ENCODE assay signal across 17 mouse cellular contexts in genomic region chr14:55963263-55963662, GRCm38 (mm10). TPM values are rescaled to one million over a fixed set of nuclear protein-coding genes. Genes with fewer than 3 reads are reported as not detected.
A peak's percentile ranks its signal among the peaks of the same experiment; 100 is the strongest.
DNase-seq lines count a peak whose midpoint lies in the region; ATAC-seq lines count a peak whose summit lies in the region.
"Had no signal": no experiment of that assay in that cellular context is flagged by ENCODE, and none has a peak within 500 bp of the region (broad histone marks: within the 10 kb centered on the region; RNA-seq: fewer than 3 reads in every experiment).

No protein-coding gene starts in this region.

- no peak overlapping the region for H3K4me2 ChIP-seq in forebrain, embryonic 11.5 days (ENCODE audit: low read depth, low read length, severe bottlenecking)
- no peak overlapping the region for H3K4me2 ChIP-seq in forebrain, embryonic 15.5 days (replicated peaks)
- H3K4me2 ChIP-seq: heart, embryonic 11.5 days had no signal

- 0% methylated on average over 1 of the region's 1 CpGs for WGBS in forebrain, embryonic 11.5 days
- WGBS in forebrain, embryonic 15.5 days: 0% methylated on average over 1 of the region's 1 CpGs

- no peaks in the 10 kb centered on the region for H3K4me1 ChIP-seq in forebrain, embryonic 11.5 days (replicated peaks; ENCODE audit: control insufficient read depth, insufficient read depth, low read length)
- no peaks in the 10 kb centered on the region for H3K4me1 ChIP-seq in forebrain, embryonic 15.5 days

- no peak overlapping the region for H3K4me3 ChIP-seq in forebrain, embryonic 11.5 days (ENCODE audit: low read depth, low read length)
- no peak overlapping the region for H3K4me3 ChIP-seq in forebrain, embryonic 15.5 days

- H3K27ac ChIP-seq in forebrain, embryonic 11.5 days (ENCODE audit: low read depth, low read length): peak overlapping the region; percentile 72
- H3K27ac ChIP-seq in forebrain, embryonic 15.5 days (replicated peaks): no peak overlapping the region

- ATAC-seq in forebrain, embryonic 11.5 days (replicated peaks; ENCODE audit: low FRiP score): peak; percentile 83
- no peak for ATAC-seq in forebrain, embryonic 15.5 days (replicated peaks)

- no peak overlapping the region for H3K9ac ChIP-seq in forebrain, embryonic 11.5 days (ENCODE audit: low read length)
- no peak overlapping the region for H3K9ac ChIP-seq in forebrain, embryonic 15.5 days (replicated peaks)

- no peaks in the 10 kb centered on the region for H3K36me3 ChIP-seq in forebrain, embryonic 11.5 days (ENCODE audit: control insufficient read depth, insufficient read depth, low read length)
- no peaks in the 10 kb centered on the region for H3K36me3 ChIP-seq in forebrain, embryonic 15.5 days

- no peaks in the 10 kb centered on the region for H3K9me3 ChIP-seq in forebrain, embryonic 11.5 days (ENCODE audit: control insufficient read depth, low read length)
- no peaks in the 10 kb centered on the region for H3K9me3 ChIP-seq in forebrain, embryonic 15.5 days

- no peaks in the 10 kb centered on the region for H3K27me3 ChIP-seq in forebrain, embryonic 11.5 days (ENCODE audit: control insufficient read depth, insufficient read depth, low read length)
- no peaks in the 10 kb centered on the region for H3K27me3 ChIP-seq in forebrain, embryonic 15.5 days

- DNase-seq in forebrain, embryonic 11.5 days (ENCODE audit: low spot score): peak; percentile 80
- peak; percentile 4 for DNase-seq in embryo, embryonic 10 days (ENCODE audit: low spot score)
- peak; percentile 55 for DNase-seq in forelimb bud, embryonic 11.5 days (ENCODE audit: low read depth, low spot score)
- peak; percentile 30 for DNase-seq in mesoderm, embryonic 11.5 days (ENCODE audit: low read depth, low spot score)
- DNase-seq in heart, adult 9 months (ENCODE audit: low spot score in 2 of 2): no peak
- no peak for DNase-seq in adrenal gland, adult 2 months
- DNase-seq in layer of hippocampus, adult 9-10 months (ENCODE audit: low spot score): no peak
- DNase-seq: kidney, adult 8-10 months; spleen, adult 18-20 months had no signal

RNA-seq across cellular contexts. Expression of gene Cma2, which starts 12.5 kb away (rescaled TPM):
- polyA plus RNA-seq in forebrain, embryonic 11.5 days (2014; fragmentation: Nextera tagmentation; extraction: Ambion mirVana): not detected in 2 replicates
- not detected in 2 replicates for polyA plus RNA-seq in forebrain, embryonic 15.5 days (2015; fragmentation: Nextera tagmentation; extraction: Ambion mirVana)
- total RNA-seq in adrenal gland, adult 2 months (2021): under 1 TPM in 1 of 2 experiments, not detected in 1; 0.35 TPM
- not detected in 2 replicates for polyA plus RNA-seq in adrenal gland, adult 2 months (2012; rRNA removed)
- total RNA-seq: gastrocnemius, adult 18-20 months; hematopoietic stem cell, adult 5-6 weeks; left cerebral cortex, postnatal 25 days; MEL had no signal
- polyA plus RNA-seq: heart, embryonic 11.5 days; liver, embryonic 16.5 days had no signal

RNA-seq across cellular contexts. Expression of gene Cma1, which starts 18.8 kb away (rescaled TPM):
- polyA plus RNA-seq in forebrain, embryonic 11.5 days (2014; fragmentation: Nextera tagmentation; extraction: Ambion mirVana): not detected in 2 replicates
- polyA plus RNA-seq in forebrain, embryonic 15.5 days (2015; fragmentation: Nextera tagmentation; extraction: Ambion mirVana): not detected in 2 replicates
- 1 to 10 TPM; 2.3 TPM for total RNA-seq in adrenal gland, adult 2 months (2021)
- 0.85 and 1.1 TPM in 2 replicates for polyA plus RNA-seq in adrenal gland, adult 2 months (2012; rRNA removed)
- total RNA-seq: hematopoietic stem cell, adult 5-6 weeks; left cerebral cortex, postnatal 25 days had no signal
- polyA plus RNA-seq: heart, embryonic 11.5 days had no signal

RNA-seq across cellular contexts. Expression of gene Mcpt1, which starts 54.5 kb away (rescaled TPM):
- not detected in 2 replicates for polyA plus RNA-seq in forebrain, embryonic 11.5 days (2014; fragmentation: Nextera tagmentation; extraction: Ambion mirVana)
- polyA plus RNA-seq in forebrain, embryonic 15.5 days (2015; fragmentation: Nextera tagmentation; extraction: Ambion mirVana): not detected in 2 replicates
- not detected for total RNA-seq in adrenal gland, adult 2 months (2021)
- polyA plus RNA-seq in adrenal gland, adult 2 months (2012; rRNA removed): not detected in 2 replicates
- total RNA-seq: gastrocnemius, adult 18-20 months; hematopoietic stem cell, adult 5-6 weeks; left cerebral cortex, postnatal 25 days; MEL had no signal
- polyA plus RNA-seq: heart, embryonic 11.5 days; liver, embryonic 16.5 days; urinary bladder, adult 2 months had no signal

Comparison
In these comparisons a context has a peak if more than half of its experiments do, and no peak if none do; other contexts are left out.
1. DNase-seq: peak in forebrain, embryonic 11.5 days (single experiment), embryo, embryonic 10 days (single experiment), forelimb bud, embryonic 11.5 days (single experiment) and mesoderm, embryonic 11.5 days (single experiment); none in heart, adult 9 months (0 of 2), adrenal gland, adult 2 months (single experiment) and layer of hippocampus, adult 9-10 months (single experiment).